Comparison of ENCODE assay signal across 19 mouse cellular contexts in the genomic region with DNA sequence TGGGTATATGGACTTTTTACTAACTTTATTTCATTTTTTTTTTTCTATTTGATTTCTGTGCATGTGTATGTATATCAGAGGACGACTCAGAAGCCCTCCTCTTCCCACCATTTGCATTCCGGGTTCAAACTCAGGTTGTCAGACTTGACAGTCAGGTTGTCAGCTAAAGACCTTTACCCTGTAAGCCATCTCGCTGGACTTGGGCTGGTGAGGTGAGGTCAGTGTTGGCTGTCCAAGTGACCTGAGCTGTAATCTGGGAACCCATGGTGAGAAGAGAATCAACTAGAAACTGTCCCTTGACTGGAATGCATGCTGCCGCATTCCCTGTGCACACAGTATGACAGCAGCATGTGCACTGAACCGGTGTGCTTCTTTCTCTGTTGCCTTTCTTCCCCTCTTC.
"Had no signal": no experiment of that assay in that cellular context is flagged by ENCODE, and none has a peak within 500 bp of the region (broad histone marks: within the 10 kb centered on the region; RNA-seq: fewer than 3 reads in every experiment).

No protein-coding gene starts in this region.

- H3K36me3 ChIP-seq: liver, embryonic 15.5 days; midbrain, embryonic 12.5 days; neural tube, embryonic 15.5 days; stomach, embryonic 15.5 days had no signal

- H3K27ac ChIP-seq: liver, embryonic 15.5 days; midbrain, embryonic 10.5 days; midbrain, embryonic 12.5 days; neural tube, embryonic 13.5 days; neural tube, embryonic 15.5 days; stomach, embryonic 15.5 days; stomach, postnatal 0 days had no signal

- H3K4me2 ChIP-seq: liver, embryonic 15.5 days; lung, embryonic 14.5 days; midbrain, embryonic 12.5 days; neural tube, embryonic 13.5 days; neural tube, embryonic 15.5 days; stomach, embryonic 15.5 days had no signal

- DNase-seq: lung, adult 18-20 months; lung, embryonic 14.5 days; lung, postnatal 10 days; lung, postnatal 4 days; midbrain, embryonic 14.5 days; retina, postnatal 1 day; right cerebral cortex, postnatal 14 days; thymus, adult 2 months; thymus, postnatal 25 days; thymus, postnatal 4 days had no signal

- ATAC-seq: midbrain, embryonic 16.5 days had no signal

- H3K9ac ChIP-seq: liver, embryonic 15.5 days; lung, embryonic 14.5 days; midbrain, embryonic 12.5 days; neural tube, embryonic 13.5 days; neural tube, embryonic 15.5 days; stomach, embryonic 15.5 days had no signal

- H3K4me3 ChIP-seq: liver, embryonic 15.5 days; midbrain, embryonic 10.5 days; midbrain, embryonic 12.5 days; myocyte; neural tube, embryonic 13.5 days; neural tube, embryonic 15.5 days; stomach, embryonic 15.5 days had no signal

- H3K9me3 ChIP-seq: liver, embryonic 15.5 days; midbrain, embryonic 10.5 days; midbrain, embryonic 12.5 days; neural tube, embryonic 13.5 days; neural tube, embryonic 15.5 days; stomach, embryonic 15.5 days had no signal

- H3K27me3 ChIP-seq: liver, embryonic 15.5 days; midbrain, embryonic 12.5 days; neural tube, embryonic 13.5 days; neural tube, embryonic 15.5 days; stomach, embryonic 15.5 days had no signal
